Mouse (Mus musculus) ES-E14 (cell line): ENCODE results near the gene Ifi27. TPM values are rescaled to one million over a fixed set of nuclear protein-coding genes. Genes with fewer than 3 reads are reported as not detected.
"Not testable (repeated sequence)": the region's sequence is repeated elsewhere in the genome, so short reads cannot be mapped to it uniquely, and the experiment has no call there.

Experiments used
- DNase-seq: peaks from one replicate; pipeline ENCODE4 v3.0.0-alpha.2; 2013; ENCODE audit warnings: low read depth, low spot score
- H3K27ac ChIP-seq: 2 replicates; pipeline ENCODE4 v1.5.1; 2012; ENCODE audit warnings: low read depth, mild to moderate bottlenecking, low read length, moderate library complexity, mixed read lengths; ENCODE audit not compliant: poor library complexity, insufficient read depth, severe bottlenecking
- H3K36me3 ChIP-seq: 2 replicates; pipeline ENCODE4 v1.6.1; 2012; ENCODE audit warnings: mild to moderate bottlenecking, low read length, moderate library complexity, mixed read lengths; ENCODE audit not compliant: control insufficient read depth, poor library complexity, insufficient read depth, severe bottlenecking
- H3K4me1 ChIP-seq, 2 experiments: fragments of 150-350 bp in 1 of 2; sonication (generic) in 1 of 2; 2 replicates each; pipeline ENCODE4 v1.6.1; 2012; ENCODE audit warnings: low read length in 2 of 2, mild to moderate bottlenecking in 1 of 2, mixed read lengths in 1 of 2; ENCODE audit not compliant: control insufficient read depth in 2 of 2, insufficient read depth in 2 of 2, poor library complexity in 1 of 2
- H3K4me3 ChIP-seq, 2 experiments: fragments of 150-350 bp in 1 of 2; sonication (generic) in 1 of 2; 2 replicates each; pipeline ENCODE4 v1.5.1; 2012; ENCODE audit warnings: low read length in 2 of 2, low read depth in 1 of 2, mild to moderate bottlenecking in 1 of 2, mixed read lengths in 1 of 2; ENCODE audit not compliant: insufficient read depth in 1 of 2, poor library complexity in 1 of 2, severe bottlenecking in 1 of 2
- H3K9ac ChIP-seq: 2 replicates; pipeline ENCODE4 v1.6.1; 2012; ENCODE audit warnings: low read depth, mild to moderate bottlenecking, low read length, mixed read lengths; ENCODE audit not compliant: poor library complexity, insufficient read depth, severe bottlenecking
- H3K9me3 ChIP-seq: fragments of 150-350 bp; sonication (generic); 2 replicates; pipeline ENCODE4 v1.6.1; 2012; ENCODE audit warnings: low read depth, mild to moderate bottlenecking, low read length; ENCODE audit not compliant: control insufficient read depth, insufficient read depth
- CHD2 ChIP-seq: IDR thresholded peaks from 2 replicates; pipeline ENCODE4 v1.6.1; 2014; ENCODE audit warnings: mild to moderate bottlenecking, low read depth, low read length, inconsistent platforms
- HCFC1 ChIP-seq: IDR thresholded peaks from 2 replicates; pipeline ENCODE4 v1.6.1; 2012; ENCODE audit warnings: low read length, inconsistent platforms, borderline replicate concordance; ENCODE audit not compliant: insufficient read depth
- MAFK ChIP-seq: IDR thresholded peaks from 2 replicates; pipeline ENCODE4 v1.6.1; 2014; ENCODE audit warnings: mild to moderate bottlenecking, low read depth, low read length, inconsistent platforms; ENCODE audit not compliant: insufficient read depth
- ZC3H11A ChIP-seq: IDR thresholded peaks from 2 replicates; pipeline ENCODE4 v1.6.1; 2012; ENCODE audit warnings: low read depth, mild to moderate bottlenecking, inconsistent platforms, low read length, borderline replicate concordance
- ZNF384 ChIP-seq: IDR thresholded peaks from 2 replicates; pipeline ENCODE4 v1.6.1; 2012; ENCODE audit warnings: low read depth, low read length, inconsistent platforms
- in situ Hi-C, 2 experiments: fragments of 600-800 bp; cut with MboI; formaldehyde crosslinking; loops; one replicate each; pipeline ENCODE4 v1.15.1; 2025; ENCODE audit warnings: low sequenced_read_pairs in 2 of 2, inconsistent platforms in 1 of 2; ENCODE audit not compliant: unreplicated experiment in 2 of 2
- total RNA-seq: library from RNA; depleted of rRNA; stranded (reverse); fragments of 300-350 nt; gene quantifications from 2 replicates; pipeline ENCODE4 v1.2.3, GENCODE M21; 2012

Gene Ifi27
- total RNA-seq, 1 experiment: 2.1 TPM

DNA sequence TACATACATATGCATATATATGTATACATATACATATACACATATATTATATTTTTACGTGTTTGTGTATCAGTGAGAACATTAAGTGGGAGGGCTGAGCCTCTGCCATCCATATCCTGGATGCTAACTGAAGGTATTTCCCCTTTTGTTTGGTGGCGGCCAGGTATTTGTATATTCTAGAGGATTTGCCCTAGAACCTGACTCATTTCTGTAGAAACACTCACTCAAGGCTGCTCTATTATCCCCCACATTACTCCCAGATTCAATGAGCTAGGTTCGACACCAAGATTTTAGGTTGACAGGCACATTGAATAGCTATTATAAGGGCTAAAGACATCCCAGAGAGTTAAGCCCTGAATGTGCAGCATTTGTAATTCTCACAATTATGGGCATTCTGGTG is 11.0 kb downstream of the Ifi27 start:
- DNase-seq: no peak
- no peak overlapping the region for H3K27ac ChIP-seq
- no peak overlapping the region for H3K9ac ChIP-seq
- no peaks in the 10 kb centered on the region for H3K36me3 ChIP-seq
- H3K9me3 ChIP-seq: no peaks in the 10 kb centered on the region
- H3K4me1 ChIP-seq: no peaks in the 10 kb centered on the region
- in situ Hi-C loops: no loop called here
- TF ChIP-seq ZC3H11A: no peak
- TF ChIP-seq CHD2: no peak
- no peak for TF ChIP-seq ZNF384
- no peak for TF ChIP-seq HCFC1
- no peak for TF ChIP-seq MAFK
- H3K4me3 ChIP-seq: no peak overlapping the region

DNA sequence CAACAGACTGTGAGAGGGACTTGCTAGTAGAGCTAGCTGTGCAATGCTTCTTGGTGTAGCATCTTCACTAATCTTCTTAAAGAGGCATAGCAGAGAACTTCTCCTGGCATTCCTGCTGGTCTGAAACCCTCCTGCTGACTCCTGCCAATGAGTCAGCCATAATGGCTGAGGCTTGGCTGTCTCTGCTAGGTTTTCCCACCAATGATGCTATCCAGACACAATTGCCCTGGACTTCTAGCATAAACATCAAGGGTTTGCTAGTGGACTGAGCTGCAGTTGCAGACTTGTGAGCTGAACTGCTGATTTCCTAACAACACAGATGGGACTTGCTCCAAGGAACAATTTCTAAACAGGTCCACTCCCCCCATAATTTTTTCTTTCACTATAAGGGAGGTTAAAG is 19.4 kb downstream of the Ifi27 start:
- Histone ChIP-seq H3K4me1 (no peaks in the 10 kb centered on the region), H3K4me3 (no peak overlapping the region), H3K27ac (no peak overlapping the region), H3K36me3 (no peaks in the 10 kb centered on the region), H3K9me3 (no peaks in the 10 kb centered on the region), H3K9ac (no peak overlapping the region)
- in situ Hi-C loops: no loop called here
- DNase-seq: no peak
- TF ChIP-seq ZNF384: no peak
- no peak for TF ChIP-seq CHD2
- TF ChIP-seq ZC3H11A: no peak
- no peak for TF ChIP-seq HCFC1
- no peak for TF ChIP-seq MAFK

DNA sequence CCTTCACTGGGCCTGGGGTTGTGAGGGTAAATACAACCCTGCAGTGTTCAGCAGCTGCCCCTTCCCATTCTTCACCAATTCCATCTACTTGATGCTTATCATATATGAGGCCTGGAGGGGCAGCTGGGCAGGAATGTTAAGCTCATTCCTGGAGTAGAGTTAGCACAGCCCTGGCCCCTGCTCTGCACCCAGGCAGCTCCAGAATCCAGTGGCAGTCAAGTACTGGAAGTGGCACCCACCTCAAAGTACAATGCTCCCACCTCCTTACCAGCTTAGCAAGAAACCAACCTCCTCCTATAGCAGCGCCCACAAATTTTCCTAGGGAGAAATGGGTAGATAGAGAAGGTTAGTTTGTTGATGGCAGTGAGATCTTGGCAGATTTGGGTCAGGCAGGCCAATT is 22.7 kb downstream of the Ifi27 start:
- H3K27ac ChIP-seq, DNase-seq, H3K36me3 ChIP-seq, H3K4me3 ChIP-seq, H3K9ac ChIP-seq, H3K4me1 ChIP-seq, H3K9me3 ChIP-seq, in situ Hi-C loops: not testable (repeated sequence)

DNA sequence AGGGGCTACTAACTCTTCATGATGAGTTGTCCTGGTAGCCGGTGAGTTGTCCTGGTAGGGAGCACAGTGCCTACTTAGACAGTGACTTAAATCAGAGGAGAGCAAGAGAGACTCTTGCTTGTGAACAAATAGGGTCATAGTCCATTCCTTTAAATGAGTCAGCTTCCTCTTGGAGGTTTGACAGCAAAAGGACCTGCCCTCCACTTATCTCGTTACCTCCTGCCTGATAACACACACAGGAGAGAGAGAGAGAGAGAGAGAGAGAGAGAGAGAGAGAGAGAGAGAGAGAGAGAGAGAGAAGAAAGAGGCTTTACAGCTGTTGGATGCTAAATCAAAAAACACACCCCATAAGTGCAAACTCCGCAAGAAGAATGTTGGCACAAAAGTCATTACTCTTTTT is 23.1 kb downstream of the Ifi27 start, which contains the start of gene Ifi27l2b:
Gene Ifi27l2b, minus strand, starts transcription at position 84 of the 400 bp plus-strand sequence.
- in situ Hi-C loops: no loop called here
- no peak for DNase-seq
- H3K36me3 ChIP-seq: no peaks in the 10 kb centered on the region
- H3K9ac ChIP-seq: no peak within 1 kb of the TSS
- H3K4me1 ChIP-seq: no peaks in the 10 kb centered on the region
- TF ChIP-seq CHD2: no peak
- TF ChIP-seq ZNF384: no peak
- TF ChIP-seq ZC3H11A: no peak
- no peak for TF ChIP-seq HCFC1
- TF ChIP-seq MAFK: no peak
- no peak within 1 kb of the TSS for H3K27ac ChIP-seq
- no peaks in the 10 kb centered on the region for H3K9me3 ChIP-seq
- no peak within 1 kb of the TSS for H3K4me3 ChIP-seq

DNA sequence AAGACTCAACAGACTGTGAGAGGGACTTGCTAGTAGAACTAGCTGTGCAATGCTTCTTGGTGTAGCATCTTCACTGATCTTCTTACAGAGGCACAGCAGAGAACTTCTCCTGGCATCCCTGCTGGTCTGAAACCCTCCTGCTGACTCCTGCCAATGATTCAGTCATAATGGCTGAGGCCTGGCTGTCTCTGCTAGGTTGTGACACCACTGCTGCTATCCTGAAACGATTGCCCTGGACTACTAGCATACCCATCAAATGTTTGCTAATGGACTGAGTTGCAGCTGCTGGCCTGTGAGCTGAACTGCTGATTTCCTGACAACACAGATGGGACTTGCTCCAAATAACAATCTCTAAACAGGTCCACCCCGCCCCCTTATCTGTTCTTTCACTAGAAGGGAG is 40.5 kb downstream of the Ifi27 start:
- H3K4me1 ChIP-seq: no peaks in the 10 kb centered on the region
- no peak for DNase-seq
- no peak overlapping the region for H3K27ac ChIP-seq
- in situ Hi-C loops: no loop called here
- no peaks in the 10 kb centered on the region for H3K9me3 ChIP-seq
- TF ChIP-seq CHD2 (no peak), ZNF384 (no peak), HCFC1 (no peak), ZC3H11A (no peak), MAFK (no peak)
- no peaks in the 10 kb centered on the region for H3K36me3 ChIP-seq
- H3K9ac ChIP-seq: no peak overlapping the region
- no peak overlapping the region for H3K4me3 ChIP-seq
